Mouse (Mus musculus) urinary bladder, postnatal 36 days (tissue): ENCODE results near the gene Hist1h2ah.
A peak's percentile ranks its signal among the peaks of the same experiment; 100 is the strongest.

ENCODE experiments used
- DNase-seq, 2 experiments: peaks; one replicate each; pipeline ENCODE4 v3.0.0; 2022; ENCODE audit warnings: low spot score in 2 of 2, mixed read lengths in 1 of 2

Hist1h2ah gene

GRCm38 (mm10) chr13:22013716-22014115 is 21.7 kb downstream of the Hist1h2ah start:
- no peak for DNase-seq

- no peak for DNase-seq
Observed at GRCm38 (mm10) chr13:22009642-22010041, 25.7 kb downstream of the Hist1h2ah start, which contains the start of gene Prss16. Gene Prss16, minus strand, starts transcription at chr13:22009742.

GRCm38 (mm10) chr13:22008707-22009106 is 26.7 kb downstream of the Hist1h2ah start:
- no peak for DNase-seq

- DNase-seq: no peak
Observed at GRCm38 (mm10) chr13:22007872-22008271, 27.5 kb downstream of the Hist1h2ah start.

GRCm38 (mm10) chr13:22007121-22007510 is 28.3 kb downstream of the Hist1h2ah start:
- DNase-seq: no peak

GRCm38 (mm10) chr13:22006334-22007120 is 28.8 kb downstream of the Hist1h2ah start:
- peak in 1 of 2 experiments; percentile 56 for DNase-seq

GRCm38 (mm10) chr13:22005605-22006333 is 29.6 kb downstream of the Hist1h2ah start:
- peak in 1 of 2 experiments; percentile 31 for DNase-seq

GRCm38 (mm10) chr13:22001823-22002222 is 33.5 kb downstream of the Hist1h2ah start:
- no peak for DNase-seq

- DNase-seq: no peak
Observed at GRCm38 (mm10) chr13:22001346-22001745, 34.0 kb downstream of the Hist1h2ah start.

GRCm38 (mm10) chr13:21999147-21999546 is 36.2 kb downstream of the Hist1h2ah start:
- DNase-seq: no peak

GRCm38 (mm10) chr13:21998412-21998811 is 37.0 kb downstream of the Hist1h2ah start:
- DNase-seq: no peak

- no peak for DNase-seq
Observed at GRCm38 (mm10) chr13:21997821-21998220, 37.5 kb downstream of the Hist1h2ah start.

- DNase-seq: no peak
Observed at GRCm38 (mm10) chr13:21997201-21997820, 38.1 kb downstream of the Hist1h2ah start.

GRCm38 (mm10) chr13:21996840-21997185 is 38.6 kb downstream of the Hist1h2ah start:
- DNase-seq: no peak

GRCm38 (mm10) chr13:21996101-21996839 is 39.1 kb downstream of the Hist1h2ah start:
- DNase-seq: no peak

- DNase-seq: no peak
Observed at GRCm38 (mm10) chr13:21995331-21995914, 39.9 kb downstream of the Hist1h2ah start.

GRCm38 (mm10) chr13:21994896-21995295 is 40.5 kb downstream of the Hist1h2ah start:
- DNase-seq: no peak

GRCm38 (mm10) chr13:21993957-21994738 is 41.2 kb downstream of the Hist1h2ah start:
- DNase-seq: no peak

- DNase-seq: no peak
Observed at GRCm38 (mm10) chr13:21992550-21992949, 42.8 kb downstream of the Hist1h2ah start.
